Mouse (Mus musculus): ENCODE measurements around the gene Ccdc12. TPM values are rescaled to one million over a fixed set of nuclear protein-coding genes. Genes with fewer than 3 reads are reported as not detected.

Gene Ccdc12
- total RNA-seq, 2 experiments from 2014 or later: 47.2 to 53.9 TPM

Small RNAs within 50 kb of the gene (microRNA-seq; reads per million reads assigned to microRNA genes)
- 0 reads per million in 2 experiments for gene Mir8107

Other genes with a start within 250 kb of the Ccdc12 start
- 10 to 100 TPM; 53.1 to 55.5 TPM for gene Ptpn23, start 248.3 kb upstream of the Ccdc12 start, total RNA-seq (2021)
- gene Ngp, start 236.8 kb upstream of the Ccdc12 start, total RNA-seq (2021): under 1 TPM in 1 of 2 experiments, not detected in 1; 0.51 TPM
- gene Klhl18, start 179.8 kb upstream of the Ccdc12 start, total RNA-seq (2021): 10 to 100 TPM; 30.0 to 30.6 TPM
- gene Kif9, start 179.5 kb upstream of the Ccdc12 start, total RNA-seq (2021): 1 to 10 TPM; 3.6 to 5.3 TPM
- gene Setd2, start 123.9 kb upstream of the Ccdc12 start, total RNA-seq (2021): 10 to 100 TPM; 60.2 to 61.9 TPM
- gene Nradd, start 32.1 kb upstream of the Ccdc12 start, total RNA-seq (2021): 1 to 10 TPM; 2.2 to 2.9 TPM
- gene Nbeal2, start 2.3 kb upstream of the Ccdc12 start, total RNA-seq (2021): 10 to 100 TPM in 1 of 2 experiments, 1 to 10 TPM in 1; 9.6 to 12.2 TPM
- gene Myl3, start 85.4 kb downstream of the Ccdc12 start, total RNA-seq (2021): not detected
- gene Pth1r, start 90.6 kb downstream of the Ccdc12 start, total RNA-seq (2021): 1 to 10 TPM; 5.3 to 6.9 TPM
- not detected for gene Prss42, start 141.7 kb downstream of the Ccdc12 start, total RNA-seq (2021)
- not detected for gene Prss44, start 157.5 kb downstream of the Ccdc12 start, total RNA-seq (2021)
- under 1 TPM in 1 of 2 experiments, not detected in 1; 0.28 TPM for gene Prss43, start 170.2 kb downstream of the Ccdc12 start, total RNA-seq (2021)
- under 1 TPM; 0.47 to 0.60 TPM for gene Prss45, start 178.1 kb downstream of the Ccdc12 start, total RNA-seq (2021)
- not detected for gene Prss46, start 188.0 kb downstream of the Ccdc12 start, total RNA-seq (2021)
- gene Prss50, start 201.5 kb downstream of the Ccdc12 start, total RNA-seq (2021): 1 to 10 TPM; 1.1 to 2.1 TPM
- 10 to 100 TPM; 10.6 to 14.2 TPM for gene Als2cl, start 223.4 kb downstream of the Ccdc12 start, total RNA-seq (2021)
- gene Tmie, start 223.6 kb downstream of the Ccdc12 start, total RNA-seq (2021): 1 to 10 TPM; 3.2 to 4.3 TPM

Data from left cerebral cortex, adult 18-20 months (tissue).